Mouse (Mus musculus): ENCODE results near the gene Slc12a7.
"Not testable (repeated sequence)": the region's sequence is repeated elsewhere in the genome, so short reads cannot be mapped to it uniquely, and the experiment has no call there.

Gene Slc12a7

DNA sequence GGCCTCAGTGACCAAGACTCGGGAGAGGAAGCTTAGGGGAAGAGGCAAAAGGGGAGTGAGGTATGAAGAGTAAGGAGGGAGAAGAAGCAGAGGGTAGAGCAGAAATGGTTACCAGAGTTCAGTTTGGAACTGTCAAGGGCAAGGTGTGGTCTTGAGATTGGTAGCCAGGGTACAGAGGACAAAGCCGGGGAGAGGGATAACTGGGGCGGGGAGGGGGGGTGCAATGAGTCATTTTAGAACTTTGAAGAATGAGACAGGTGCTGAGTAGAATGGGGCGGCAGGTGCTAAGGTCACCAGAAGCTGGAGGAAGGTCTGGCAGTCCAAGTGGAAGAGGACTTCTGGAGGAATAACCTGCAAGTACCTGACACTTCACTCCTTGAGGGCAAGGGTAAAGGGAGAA, 19.7 kb upstream of the Slc12a7 start:
- in situ Hi-C loops (cut with MboI, MseI): loop anchor here in 1 of 2 experiments (10.0 kb wide), 1 partner anchor 198 kb away; no protein-coding TSS in a partner anchor

DNA sequence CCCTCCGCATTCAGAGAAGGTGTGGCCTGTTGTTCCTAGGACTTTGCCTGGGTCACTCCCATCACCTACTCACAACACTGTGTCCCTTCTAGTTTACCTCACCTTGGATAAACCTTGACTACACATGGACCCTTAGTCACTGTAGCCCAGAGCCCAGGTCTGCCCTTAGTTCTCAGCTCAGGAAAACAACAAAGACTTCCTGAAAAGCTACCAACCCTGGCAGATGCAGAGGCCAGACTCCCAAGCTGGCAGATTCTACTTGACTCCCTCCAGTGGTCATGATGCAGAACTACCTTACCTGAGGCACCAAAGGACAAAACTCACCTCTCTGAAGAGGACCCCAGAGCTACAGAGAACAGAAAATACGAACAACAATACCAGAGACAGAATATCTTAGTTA, 18.9 kb upstream of the Slc12a7 start:
- in situ Hi-C loops (cut with MboI, MseI): loop anchor here in 1 of 2 experiments (10.0 kb wide), 1 partner anchor 199 kb away; no protein-coding TSS in a partner anchor

DNA sequence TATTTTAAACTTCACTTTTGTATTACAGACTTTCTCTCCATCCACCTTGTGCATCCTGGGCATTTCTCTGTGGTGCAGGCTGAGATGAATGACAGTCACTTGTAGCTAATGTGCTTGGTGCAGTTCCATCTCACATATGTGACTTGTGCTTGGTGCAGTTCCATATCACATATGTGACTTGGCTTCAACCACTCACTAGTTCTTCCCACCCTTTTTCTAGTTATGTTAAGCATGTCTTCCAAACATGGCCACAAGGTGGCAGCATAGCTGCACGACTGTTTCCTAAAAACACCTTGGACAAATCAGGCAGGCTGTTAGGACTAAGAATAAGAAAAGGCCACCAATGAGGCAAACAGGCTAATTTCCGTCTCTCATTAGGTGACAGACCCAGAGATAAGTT, 14.7 kb upstream of the Slc12a7 start:
- in situ Hi-C loops (cut with MboI, MseI): loop anchor here in 1 of 2 experiments (10.0 kb wide), 1 partner anchor 203 kb away; no protein-coding TSS in a partner anchor

DNA sequence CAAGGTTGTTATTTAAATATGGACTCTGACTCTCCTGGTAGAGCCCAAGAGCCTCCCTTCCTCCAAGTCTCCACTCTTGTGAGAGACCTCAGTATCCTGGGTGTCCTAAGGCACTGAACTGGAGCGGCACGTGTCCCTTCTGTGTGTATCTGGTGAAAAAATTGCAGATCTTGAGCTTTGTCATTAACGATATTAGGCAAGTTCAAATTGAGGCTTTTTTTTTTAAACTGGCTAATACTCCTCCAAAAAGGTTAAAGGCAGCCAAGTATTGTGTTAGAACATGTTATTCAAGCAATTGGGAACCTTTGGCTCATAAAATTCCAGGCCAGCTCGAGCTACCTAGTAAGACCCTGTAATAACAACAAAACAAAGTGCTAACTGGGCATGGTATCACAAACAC, 12.7 kb upstream of the Slc12a7 start:
- in situ Hi-C loops (cut with MboI, MseI): loop anchor here (5.0 kb wide), 3 partner anchors 102 to 187 kb away; no protein-coding TSS in a partner anchor

DNA sequence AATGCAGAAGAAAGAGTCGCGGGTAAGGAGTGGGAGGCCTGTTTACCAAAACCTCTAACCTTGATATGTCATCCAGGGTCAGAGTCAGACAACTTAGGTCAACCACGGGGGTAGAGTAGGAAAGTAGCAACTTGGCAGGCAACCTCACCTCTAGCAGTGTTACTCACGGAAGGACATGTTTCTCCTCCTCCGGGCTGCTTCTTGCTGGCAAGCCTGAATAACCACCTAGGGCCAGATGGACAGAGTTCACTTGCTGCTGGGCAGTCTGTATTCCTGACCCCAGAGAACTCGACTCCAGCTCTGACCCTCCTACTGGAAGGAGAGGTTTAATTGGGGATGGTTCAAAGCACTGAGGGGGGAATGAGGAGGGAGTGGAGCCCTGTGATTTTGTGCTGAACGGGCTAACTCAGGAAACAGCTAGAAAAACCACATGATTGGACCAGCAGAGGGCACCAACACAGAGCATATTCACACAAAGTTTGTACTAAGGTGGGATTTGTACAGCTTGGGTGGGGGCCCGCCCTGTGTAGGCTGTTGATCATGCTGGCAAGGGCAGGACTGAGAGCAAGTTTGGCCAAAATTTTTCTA, 9.7 kb upstream of the Slc12a7 start:
- in situ Hi-C loops (cut with MboI, MseI): loop anchor here (5.0 kb wide), 3 partner anchors 99 to 184 kb away; no protein-coding TSS in a partner anchor

DNA sequence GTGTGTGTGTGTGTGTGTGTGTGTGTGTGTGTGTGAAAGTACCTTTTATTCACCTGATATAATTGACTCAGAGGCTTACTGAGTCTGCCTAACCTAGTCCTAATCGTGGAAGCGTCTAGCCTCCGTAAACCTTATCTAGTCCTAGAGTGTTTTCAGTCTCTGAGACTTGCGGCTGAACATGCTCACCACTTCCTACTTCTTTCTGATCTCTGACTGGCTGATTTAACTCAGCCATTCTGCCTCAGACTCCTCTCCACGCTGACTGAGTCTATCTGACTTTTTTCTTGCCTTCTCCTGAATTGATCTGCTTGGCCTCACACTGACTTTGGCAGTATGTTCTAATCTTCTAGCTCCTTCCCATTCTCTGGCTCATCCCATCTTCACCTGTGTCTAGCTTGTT, 7.6 kb upstream of the Slc12a7 start:
- in situ Hi-C loops (cut with MboI, MseI): loop anchor here in 1 of 2 experiments (5.0 kb wide), 1 partner anchor 37 kb away; no protein-coding TSS in a partner anchor

DNA sequence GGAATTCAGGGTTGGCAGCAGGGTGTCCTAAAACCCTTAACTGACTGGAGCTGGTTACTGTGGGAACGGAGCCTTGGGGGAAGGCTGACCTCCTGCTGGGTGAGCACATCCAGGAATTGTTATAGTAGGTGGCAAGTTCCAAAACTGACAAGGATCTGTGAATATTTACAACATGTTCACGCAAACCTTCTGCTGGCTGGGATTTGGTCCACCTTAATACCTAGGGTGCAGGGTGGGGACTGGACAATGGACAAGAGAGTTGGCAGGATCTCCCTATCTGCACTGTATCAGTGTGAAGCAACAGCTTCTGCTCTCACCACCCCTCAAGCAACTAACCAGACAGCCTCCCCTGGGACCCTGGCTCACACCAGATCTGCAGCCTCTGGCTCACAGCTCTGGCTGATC, 5.3 kb upstream of the Slc12a7 start:
- in situ Hi-C loops (cut with MboI, MseI): loop anchor here in 1 of 2 experiments (5.0 kb wide), 1 partner anchor 35 kb away; no protein-coding TSS in a partner anchor

DNA sequence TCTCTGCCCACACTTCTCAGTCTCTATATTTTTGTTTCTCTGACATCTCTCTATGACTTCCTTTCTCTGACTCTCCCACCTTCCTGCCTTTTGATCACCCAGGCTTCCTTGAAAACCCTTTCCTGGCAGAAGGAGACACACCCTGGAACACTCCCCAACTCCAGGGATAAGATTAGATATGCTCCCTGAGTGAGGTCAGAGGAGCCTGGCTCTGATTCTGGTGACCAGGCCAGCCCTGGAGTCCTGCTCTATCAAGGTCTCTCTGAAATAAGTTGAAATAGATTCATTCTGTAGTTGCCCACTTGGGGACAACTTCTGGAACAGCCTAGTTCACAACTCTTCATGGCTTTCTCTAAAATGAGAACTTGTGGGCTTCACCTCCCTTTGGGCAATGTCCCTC, 4.3 kb upstream of the Slc12a7 start:
- in situ Hi-C loops (cut with MboI, MseI): loop anchor here in 1 of 2 experiments (5.0 kb wide), 1 partner anchor 34 kb away; no protein-coding TSS in a partner anchor

DNA sequence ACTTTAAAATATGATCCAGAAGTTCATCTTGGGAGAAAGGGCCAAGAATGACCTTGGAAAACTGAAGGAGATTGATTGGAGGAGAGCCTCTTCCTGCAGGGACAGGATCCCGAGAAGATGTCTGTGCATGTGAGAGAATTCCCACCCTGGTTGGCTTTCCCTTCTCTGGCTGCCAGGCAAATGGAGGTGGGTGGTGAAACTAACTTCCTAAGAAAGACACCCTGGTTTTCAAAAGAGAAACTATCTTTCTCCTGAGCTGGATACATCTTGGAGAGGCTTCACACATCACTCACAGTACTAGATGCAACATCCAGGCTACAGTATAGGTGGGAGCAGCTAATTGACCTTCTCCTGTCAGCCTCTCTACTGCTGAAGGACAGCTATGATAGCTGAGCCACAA, 2.0 kb upstream of the Slc12a7 start:
- in situ Hi-C loops (cut with MboI, MseI): no loop called here

DNA sequence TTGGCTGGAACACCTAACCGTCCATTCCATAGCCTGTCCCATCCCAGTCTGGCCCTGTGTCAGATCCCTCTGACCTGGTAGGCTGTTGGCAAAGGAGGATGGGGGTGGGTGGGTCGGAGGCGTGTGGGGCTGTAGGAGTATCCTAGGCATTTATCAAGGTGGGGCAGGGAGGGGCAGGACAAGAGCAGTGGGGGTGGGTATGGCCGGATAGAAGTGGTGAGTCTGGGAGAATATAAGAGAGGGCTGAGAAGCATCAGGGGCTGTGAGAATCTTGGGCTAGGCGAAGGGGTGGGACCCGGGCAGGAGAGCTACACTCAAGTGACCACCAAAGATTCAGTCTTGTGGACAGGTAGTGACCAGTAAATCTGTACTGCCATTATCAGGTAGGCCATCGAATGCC, 659 bp upstream of the Slc12a7 start:
- in situ Hi-C loops (cut with MboI, MseI): no loop called here

DNA sequence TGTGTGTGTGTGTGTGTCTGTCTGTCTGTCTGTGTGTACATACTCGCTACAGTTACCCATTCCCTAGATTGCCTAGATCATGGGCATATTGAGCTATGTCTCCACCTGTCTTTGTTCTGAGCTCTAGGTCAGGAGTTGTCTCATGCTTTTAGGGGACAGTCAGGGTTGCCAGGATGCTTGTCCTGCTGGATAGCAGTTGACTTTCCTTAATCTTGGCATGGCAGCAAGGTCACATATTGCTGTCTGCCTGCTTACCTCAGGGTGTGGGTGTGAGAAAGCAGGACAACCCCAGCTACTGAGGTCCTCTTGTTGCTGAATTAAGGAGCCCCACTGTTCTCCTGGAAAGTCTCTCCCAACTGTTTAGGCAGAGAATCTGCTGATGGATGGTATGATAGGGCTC, 1.5 kb downstream of the Slc12a7 start:
- in situ Hi-C loops (cut with MboI, MseI): no loop called here

DNA sequence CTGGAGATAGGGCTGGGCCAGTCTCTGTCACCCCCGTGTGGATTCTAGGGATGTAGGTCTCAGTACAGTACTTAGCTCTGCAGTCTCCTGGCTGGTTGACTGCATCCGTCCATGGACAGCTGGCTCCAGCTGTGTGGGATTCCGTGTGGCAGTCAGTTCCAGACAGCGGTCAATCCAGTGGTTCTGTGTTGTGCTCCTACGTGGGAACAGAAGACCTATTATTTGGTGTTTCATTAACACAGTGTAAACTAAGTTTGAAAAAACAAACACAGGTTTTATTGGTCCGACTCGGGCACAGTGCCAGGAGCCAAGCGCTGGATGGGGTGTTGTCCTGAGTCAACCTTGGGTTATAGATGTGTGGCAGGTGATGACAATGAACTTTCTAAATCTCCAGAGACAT, 2.4 kb downstream of the Slc12a7 start:
- in situ Hi-C loops (cut with MboI, MseI): no loop called here

DNA sequence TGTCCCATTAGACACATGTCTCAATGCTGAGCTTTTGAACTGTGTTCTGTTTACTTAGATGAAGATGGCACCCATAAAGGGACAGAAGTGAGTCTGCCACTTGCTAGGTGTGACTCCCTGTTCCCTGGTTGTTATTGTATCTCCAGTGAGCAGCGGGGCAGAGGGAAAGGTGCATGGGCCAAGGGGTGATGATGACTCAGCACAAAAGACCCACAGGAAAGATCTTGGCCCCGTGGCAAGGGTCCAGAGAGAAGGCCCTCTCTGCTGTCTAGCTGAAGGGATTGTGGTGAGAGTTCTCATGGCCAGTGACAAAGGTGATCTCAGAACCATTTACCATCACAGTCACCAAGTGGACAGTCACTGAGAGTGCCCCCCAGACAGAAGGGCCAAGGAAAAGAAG, 3.0 kb downstream of the Slc12a7 start:
- in situ Hi-C loops (cut with MboI, MseI): no loop called here

DNA sequence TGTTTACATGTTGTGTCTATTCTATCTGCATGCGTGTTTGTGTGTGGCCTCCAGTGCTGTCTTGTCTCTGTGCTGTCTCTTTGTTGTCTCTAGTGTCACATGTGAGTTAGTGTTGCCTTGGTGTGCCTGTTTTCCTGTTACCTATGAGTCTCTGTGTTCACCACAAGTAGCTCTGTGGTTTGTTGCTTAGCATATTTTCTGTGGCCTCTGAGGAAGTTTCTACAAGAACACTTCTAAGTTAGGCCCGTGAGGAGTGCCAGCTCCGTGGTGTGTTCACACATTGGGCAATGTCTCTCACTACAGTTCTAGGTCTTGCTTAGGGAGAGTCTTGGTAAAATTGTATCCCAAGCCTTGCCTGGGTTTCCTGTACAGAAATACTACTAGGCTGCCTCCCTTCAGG, 4.0 kb downstream of the Slc12a7 start:
- in situ Hi-C loops (cut with MboI, MseI): no loop called here

DNA sequence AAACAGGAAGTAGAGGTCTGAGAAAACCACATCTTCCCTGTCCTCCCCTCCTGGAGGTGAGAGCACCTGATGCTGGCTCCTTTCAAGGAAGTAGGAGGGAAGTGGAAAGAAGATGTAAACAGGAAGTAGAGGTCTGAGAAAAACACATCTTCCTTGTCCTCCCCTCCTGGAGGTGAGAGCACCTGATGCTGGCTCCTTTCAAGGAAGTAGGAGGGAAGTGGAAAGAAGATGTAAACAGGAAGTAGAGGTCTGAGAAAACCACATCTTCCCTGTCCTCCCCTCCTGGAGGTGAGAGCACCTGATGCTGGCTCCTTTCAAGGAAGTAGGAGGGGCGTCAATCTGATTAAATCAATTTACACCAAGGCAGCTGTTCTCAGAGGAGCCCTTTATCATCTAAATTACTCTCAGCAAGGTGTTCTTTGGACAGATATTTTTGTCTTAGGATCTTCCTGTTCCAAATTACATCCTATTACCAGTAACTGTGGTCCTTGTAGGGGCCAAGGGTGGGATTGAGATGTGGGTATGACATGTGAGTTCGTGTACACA, 7.6 kb downstream of the Slc12a7 start:
- in situ Hi-C loops (cut with MboI, MseI): not testable (repeated sequence)

DNA sequence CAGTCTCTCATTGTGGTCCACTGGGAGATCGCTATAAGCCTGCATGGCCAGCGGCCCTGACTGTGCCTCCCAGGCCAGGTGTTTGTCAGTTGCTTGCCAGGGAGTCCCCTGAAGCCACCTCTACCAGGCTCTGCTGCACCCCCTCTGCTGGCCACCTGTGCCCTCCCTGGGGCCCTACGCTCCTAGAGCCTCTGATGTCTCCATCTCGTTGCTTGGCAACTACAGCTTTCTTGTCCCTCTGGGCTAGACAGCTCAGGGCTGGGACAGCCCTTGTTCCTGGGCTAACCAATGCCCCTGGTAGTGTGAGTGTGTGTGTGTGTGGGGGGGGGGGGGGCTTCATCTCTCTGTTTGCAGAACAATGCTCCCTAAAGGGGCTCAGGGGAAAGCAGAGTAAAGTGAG, 10.1 kb downstream of the Slc12a7 start:
- in situ Hi-C loops (cut with MboI, MseI): no loop called here

DNA sequence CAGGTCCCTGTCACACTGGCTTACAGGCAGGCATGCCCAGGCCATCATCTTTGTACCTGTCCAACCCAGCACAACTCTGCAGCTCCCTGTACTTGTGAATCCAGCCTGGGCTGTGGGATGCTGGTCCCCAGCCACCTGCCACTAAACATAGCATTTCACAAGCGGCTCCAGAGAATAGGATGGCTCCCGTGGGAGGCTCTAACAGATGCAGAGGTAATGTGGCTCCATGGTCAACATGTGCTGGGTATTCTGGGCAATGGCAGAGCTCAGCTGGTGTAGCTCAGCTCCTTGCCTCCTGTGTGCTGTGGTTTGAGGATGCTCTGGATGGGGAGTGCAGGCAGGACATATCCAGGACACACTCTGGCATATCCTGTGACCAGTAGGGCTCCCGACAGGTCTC, 10.8 kb downstream of the Slc12a7 start:
- in situ Hi-C loops (cut with MboI, MseI): no loop called here

DNA sequence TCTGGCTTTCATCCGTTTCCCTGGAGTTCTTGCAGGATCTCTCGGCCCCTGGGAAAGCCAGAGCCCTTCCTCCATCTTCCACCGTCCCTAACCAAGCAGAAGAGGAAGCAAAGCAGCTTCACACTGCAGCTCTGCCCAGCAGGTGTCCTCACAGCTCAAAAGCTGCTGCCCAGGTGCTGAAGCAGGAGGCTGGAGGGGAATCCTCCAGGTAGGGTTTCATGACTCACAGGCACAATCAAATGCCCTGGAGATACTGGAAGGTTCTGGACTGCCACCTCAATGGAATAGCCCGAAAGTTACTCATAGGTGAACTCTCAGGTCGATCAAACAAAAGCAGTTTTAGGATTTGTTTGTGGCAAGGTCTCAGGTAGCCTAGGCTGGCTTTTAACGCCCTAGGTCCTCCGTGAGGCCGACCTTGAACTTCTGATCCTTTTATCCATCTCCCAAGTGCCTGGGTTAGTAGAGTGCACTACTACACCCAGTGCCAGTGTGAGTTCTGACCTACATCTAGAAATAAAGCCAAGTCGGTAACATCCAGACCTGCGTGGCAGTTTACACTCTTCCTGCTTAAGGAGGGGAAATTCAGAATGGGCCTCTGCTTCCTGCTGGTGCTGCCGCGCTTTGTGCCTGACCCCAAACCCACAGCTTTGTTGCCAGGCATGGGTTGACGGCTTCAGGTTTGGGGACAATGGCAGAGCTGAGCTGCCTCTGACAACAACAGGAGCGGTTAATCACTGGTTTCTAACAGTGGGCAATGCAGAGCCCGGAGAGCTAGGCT, 16.0 kb downstream of the Slc12a7 start:
- in situ Hi-C loops (cut with MboI, MseI): no loop called here

DNA sequence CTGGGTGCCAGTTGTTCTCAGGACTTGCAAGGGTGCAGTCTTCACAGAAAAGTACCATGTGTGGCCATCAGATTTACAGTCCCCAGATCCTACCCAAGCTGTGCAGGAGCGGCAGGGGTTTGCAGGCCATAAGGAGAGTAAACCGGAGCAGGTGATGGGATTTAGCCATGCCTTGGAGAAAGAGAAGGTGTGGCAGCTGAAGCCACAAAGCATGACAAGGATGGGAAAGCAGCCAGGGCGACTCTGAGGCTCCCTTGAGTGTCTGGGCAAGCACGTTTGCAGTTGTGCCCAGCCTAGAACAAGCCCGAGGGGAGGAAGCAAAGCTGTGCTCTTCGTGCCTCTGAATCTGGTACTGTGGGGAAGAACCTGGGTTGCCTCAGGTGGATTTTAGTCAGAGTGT, 17.5 kb downstream of the Slc12a7 start:
- in situ Hi-C loops (cut with MboI, MseI): no loop called here

DNA sequence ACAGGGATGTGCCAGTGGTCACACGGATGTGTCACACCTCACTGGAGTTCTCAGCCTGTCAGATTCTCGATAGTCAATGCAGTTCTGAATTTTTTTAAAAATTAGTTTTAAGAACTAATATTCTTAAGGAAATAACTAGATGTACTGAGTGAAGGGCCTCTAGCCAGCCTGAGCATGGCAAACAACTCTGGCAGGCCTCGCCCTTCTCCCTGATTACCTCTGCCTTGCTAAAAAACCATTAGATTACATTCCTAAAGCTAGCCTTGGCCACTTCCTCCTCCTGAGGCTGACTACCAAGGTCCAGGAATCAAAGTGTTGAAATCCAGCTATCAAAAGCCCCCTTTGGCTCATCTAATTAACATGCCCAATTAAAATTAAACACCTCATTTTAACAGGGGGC, 18.4 kb downstream of the Slc12a7 start:
- in situ Hi-C loops (cut with MboI, MseI): no loop called here

DNA sequence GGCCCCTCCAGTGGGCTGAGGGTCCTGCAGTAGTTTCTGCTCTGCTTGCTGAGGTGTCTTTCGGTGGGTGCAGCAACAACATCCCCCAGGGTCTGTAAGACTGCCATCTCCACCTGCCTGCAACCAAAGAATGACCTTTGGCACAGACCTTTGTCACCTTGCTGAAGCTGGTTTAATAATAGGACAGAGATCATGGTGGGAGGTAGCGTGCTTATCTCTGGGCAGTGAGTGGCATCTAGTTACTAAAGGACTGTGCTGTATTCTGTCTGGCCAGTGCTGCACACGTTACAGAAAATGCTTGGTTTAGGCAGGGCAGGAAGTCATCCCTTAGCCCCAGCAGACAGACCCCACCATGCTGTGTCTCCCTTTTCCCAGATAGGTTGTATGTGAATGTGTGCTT, 22.9 kb downstream of the Slc12a7 start:
- in situ Hi-C loops (cut with MboI, MseI): no loop called here

DNA sequence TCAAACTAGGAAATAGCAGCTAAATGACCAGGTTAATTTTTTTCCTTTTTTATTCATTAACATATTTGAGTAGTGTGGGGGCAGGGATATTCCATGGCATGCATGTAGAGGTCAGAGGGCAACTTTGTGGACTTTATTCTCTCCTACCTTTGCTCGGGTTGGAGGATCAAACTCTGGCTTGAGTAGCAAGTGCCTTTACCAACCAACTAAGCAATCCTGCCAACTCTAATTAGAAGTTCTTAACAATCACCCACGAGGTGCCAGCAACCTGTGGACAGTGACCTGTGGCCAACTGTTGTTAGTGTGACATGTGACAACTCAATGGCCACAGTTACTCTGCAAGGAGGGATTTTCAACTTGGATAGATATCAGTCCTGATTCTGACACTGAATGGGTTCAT, 24.0 kb downstream of the Slc12a7 start:
- in situ Hi-C loops (cut with MboI, MseI): no loop called here

DNA sequence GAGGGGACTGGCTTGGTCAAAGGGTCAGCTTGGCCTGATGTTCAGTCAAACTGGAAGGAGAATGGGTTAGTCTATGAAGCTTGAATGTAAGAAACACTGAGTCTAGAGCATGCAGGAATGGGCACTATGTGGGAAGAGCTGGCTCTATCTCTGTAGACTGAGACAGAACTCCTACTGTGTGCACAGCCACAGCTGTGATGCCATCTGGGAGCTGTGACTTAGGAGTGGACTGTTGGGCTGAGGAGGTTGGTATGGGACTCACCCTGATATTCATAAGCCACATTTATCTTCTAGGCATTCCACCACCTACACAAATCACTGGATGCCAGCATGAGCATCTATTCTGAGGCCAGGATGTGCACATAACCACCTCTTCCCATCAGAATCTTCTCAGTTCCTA, 24.5 kb downstream of the Slc12a7 start:
- in situ Hi-C loops (cut with MboI, MseI): no loop called here
